Mouse (Mus musculus): ENCODE results near the gene Ntf5. TPM values are rescaled to one million over a fixed set of nuclear protein-coding genes. Genes with fewer than 3 reads are reported as not detected.
A peak's percentile ranks its signal among the peaks of the same experiment; 100 is the strongest.
"Not testable (repeated sequence)": the region's sequence is repeated elsewhere in the genome, so short reads cannot be mapped to it uniquely, and the experiment has no call there.

Gene Ntf5
- polyA plus RNA-seq, 1 experiment from 2014 or later: 5.2 TPM

GRCm38 (mm10) chr7:45459564-45460140, 46.2 kb downstream of the Ntf5 start, which contains the start of gene Ftl1:
TSS of gene Ftl1 (minus strand) at chr7:45459884.
- Histone ChIP-seq H3K4me3 (peak within 1 kb of the TSS; percentile 89), H3K4me1 (peaks cover 24% of the 10 kb centered on the region), H3K4me2 (replicated peaks) (peak within 1 kb of the TSS; percentile 73), H3K9ac (peak within 1 kb of the TSS; percentile 89), H3K36me3 (peaks cover 61% of the 10 kb centered on the region), H3K27ac (peak within 1 kb of the TSS; percentile 97)
- peak; percentile 94 for ATAC-seq (ENCODE audit: insufficient number of reproducible peaks, insufficient read depth, low FRiP score, low TSS enrichment)
- WGBS: under 1% methylated on average over 28 of the region's 37 CpGs
- H3K27me3 ChIP-seq, H3K9me3 ChIP-seq: not testable (repeated sequence)

GRCm38 (mm10) chr7:45460377-45460776, 46.9 kb downstream of the Ntf5 start:
- peaks cover 28% of the 10 kb centered on the region for H3K4me1 ChIP-seq

GRCm38 (mm10) chr7:45460860-45461314, 47.4 kb downstream of the Ntf5 start:
- no peaks in the 10 kb centered on the region for H3K9me3 ChIP-seq
- H3K9ac ChIP-seq: peak overlapping the region; percentile 19
- no peak overlapping the region; the same call in none of the 2 replicates for H3K4me2 ChIP-seq (replicated peaks)
- no peaks in the 10 kb centered on the region for H3K27me3 ChIP-seq
- H3K36me3 ChIP-seq: peaks cover 56% of the 10 kb centered on the region
- peak overlapping the region; percentile 9; the same call in 1 of the 2 replicates for H3K4me3 ChIP-seq
- H3K27ac ChIP-seq: peak overlapping the region; percentile 80
- WGBS: 25% methylated on average over 13 of the region's 13 CpGs
- ATAC-seq (ENCODE audit: insufficient number of reproducible peaks, insufficient read depth, low FRiP score, low TSS enrichment): no peak
- peaks cover 33% of the 10 kb centered on the region for H3K4me1 ChIP-seq

More at GRCm38 (mm10) chr7:45460377-45460776, 46.9 kb downstream of the Ntf5 start:
- Histone ChIP-seq H3K27me3 (no peaks in the 10 kb centered on the region), H3K9ac (no peak overlapping the region; the same call in 1 of the 2 replicates), H3K9me3 (no peaks in the 10 kb centered on the region), H3K4me2 (replicated peaks) (peak overlapping the region; percentile 43), H3K27ac (peak overlapping the region; percentile 80), H3K4me3 (peak overlapping the region; percentile 89), H3K36me3 (peaks cover 61% of the 10 kb centered on the region)
- no peak for ATAC-seq (ENCODE audit: insufficient number of reproducible peaks, insufficient read depth, low FRiP score, low TSS enrichment)
- WGBS: 74% methylated on average over 7 of the region's 7 CpGs

- WGBS: 63% methylated on average over 4 of the region's 5 CpGs
- Histone ChIP-seq H3K4me2 (replicated peaks) (no peak overlapping the region; the same call in 1 of the 2 replicates), H3K36me3 (peaks cover 52% of the 10 kb centered on the region), H3K9ac (no peak overlapping the region), H3K27ac (peak overlapping the region; percentile 80), H3K27me3 (no peaks in the 10 kb centered on the region), H3K4me3 (no peak overlapping the region), H3K9me3 (no peaks in the 10 kb centered on the region), H3K4me1 (peaks cover 36% of the 10 kb centered on the region)
- ATAC-seq (ENCODE audit: insufficient number of reproducible peaks, insufficient read depth, low FRiP score, low TSS enrichment): no peak
Measured at GRCm38 (mm10) chr7:45461326-45461725, 47.8 kb downstream of the Ntf5 start.

- Histone ChIP-seq H3K27ac (peak overlapping the region; percentile 80), H3K36me3 (peaks cover 51% of the 10 kb centered on the region), H3K4me2 (replicated peaks) (no peak overlapping the region), H3K9me3 (no peaks in the 10 kb centered on the region), H3K4me3 (no peak overlapping the region), H3K9ac (no peak overlapping the region), H3K27me3 (no peaks in the 10 kb centered on the region), H3K4me1 (peaks cover 36% of the 10 kb centered on the region)
- no peak for ATAC-seq (ENCODE audit: insufficient number of reproducible peaks, insufficient read depth, low FRiP score, low TSS enrichment)
- 89% methylated on average over 4 of the region's 4 CpGs for WGBS
Measured at GRCm38 (mm10) chr7:45461781-45462180, 48.3 kb downstream of the Ntf5 start.

- Histone ChIP-seq H3K36me3 (peaks cover 45% of the 10 kb centered on the region), H3K27me3 (no peaks in the 10 kb centered on the region), H3K9ac (no peak overlapping the region), H3K4me1 (peaks cover 32% of the 10 kb centered on the region), H3K4me2 (replicated peaks) (no peak overlapping the region), H3K27ac (no peak overlapping the region), H3K9me3 (no peaks in the 10 kb centered on the region), H3K4me3 (no peak overlapping the region)
- no peak for ATAC-seq (ENCODE audit: insufficient number of reproducible peaks, insufficient read depth, low FRiP score, low TSS enrichment)
- 84% methylated on average over 4 of the region's 4 CpGs for WGBS
Measured at GRCm38 (mm10) chr7:45462325-45462724, 48.8 kb downstream of the Ntf5 start.

GRCm38 (mm10) chr7:45462868-45463267, 49.4 kb downstream of the Ntf5 start:
- Histone ChIP-seq H3K36me3 (peaks cover 40% of the 10 kb centered on the region), H3K4me1 (peaks cover 27% of the 10 kb centered on the region)
- WGBS: 80% methylated on average over 4 of the region's 4 CpGs
- H3K27ac ChIP-seq; H3K4me3 ChIP-seq; H3K9ac ChIP-seq; H3K4me2 ChIP-seq (replicated peaks); ATAC-seq (ENCODE audit: insufficient number of reproducible peaks, insufficient read depth, low FRiP score, low TSS enrichment); H3K27me3 ChIP-seq; H3K9me3 ChIP-seq: not testable (repeated sequence)

GRCm38 (mm10) chr7:45463987-45464778, 50.7 kb downstream of the Ntf5 start:
- 95% methylated on average over 7 of the region's 7 CpGs for WGBS
- no peak overlapping the region for H3K27ac ChIP-seq
- H3K9ac ChIP-seq: no peak overlapping the region
- H3K4me1 ChIP-seq: peaks cover 22% of the 10 kb centered on the region
- H3K4me2 ChIP-seq (replicated peaks): no peak overlapping the region
- no peaks in the 10 kb centered on the region for H3K27me3 ChIP-seq
- H3K4me3 ChIP-seq: no peak overlapping the region
- no peak for ATAC-seq (ENCODE audit: insufficient number of reproducible peaks, insufficient read depth, low FRiP score, low TSS enrichment)
- peaks cover 35% of the 10 kb centered on the region for H3K36me3 ChIP-seq
- no peaks in the 10 kb centered on the region for H3K9me3 ChIP-seq

- Histone ChIP-seq H3K27me3 (no peaks in the 10 kb centered on the region), H3K4me2 (replicated peaks) (no peak overlapping the region), H3K27ac (no peak overlapping the region), H3K9ac (peak overlapping the region; percentile 86; the same call in 1 of the 2 replicates), H3K4me3 (peak overlapping the region; percentile 84), H3K36me3 (peaks cover 35% of the 10 kb centered on the region), H3K4me1 (peaks cover 22% of the 10 kb centered on the region), H3K9me3 (no peaks in the 10 kb centered on the region)
- WGBS: 94% methylated on average over 12 of the region's 12 CpGs
- no peak for ATAC-seq (ENCODE audit: insufficient number of reproducible peaks, insufficient read depth, low FRiP score, low TSS enrichment)
Measured at GRCm38 (mm10) chr7:45465112-45465511, 51.6 kb downstream of the Ntf5 start.

- peak overlapping the region; percentile 84 for H3K4me3 ChIP-seq
- no peak overlapping the region for H3K27ac ChIP-seq
- WGBS: 82% methylated on average over 9 of the region's 9 CpGs
- peak overlapping the region; percentile 86 for H3K9ac ChIP-seq
- H3K9me3 ChIP-seq: no peaks in the 10 kb centered on the region
- no peak for ATAC-seq (ENCODE audit: insufficient number of reproducible peaks, insufficient read depth, low FRiP score, low TSS enrichment)
- no peaks in the 10 kb centered on the region for H3K27me3 ChIP-seq
- H3K4me1 ChIP-seq: peaks cover 17% of the 10 kb centered on the region
- peak overlapping the region; percentile 84 for H3K4me2 ChIP-seq (replicated peaks)
- H3K36me3 ChIP-seq: peaks cover 35% of the 10 kb centered on the region
Measured at GRCm38 (mm10) chr7:45465549-45465948, 52.1 kb downstream of the Ntf5 start.

- Histone ChIP-seq H3K9ac (peak within 1 kb of the TSS; percentile 86), H3K27ac (peak within 1 kb of the TSS; percentile 67), H3K36me3 (peaks cover 34% of the 10 kb centered on the region), H3K4me1 (peaks cover 12% of the 10 kb centered on the region), H3K4me2 (replicated peaks) (peak within 1 kb of the TSS; percentile 84), H3K4me3 (peak within 1 kb of the TSS; percentile 84), H3K27me3 (no peaks in the 10 kb centered on the region), H3K9me3 (no peaks in the 10 kb centered on the region)
- peak; percentile 36 for ATAC-seq (ENCODE audit: insufficient number of reproducible peaks, insufficient read depth, low FRiP score, low TSS enrichment)
- WGBS: under 1% methylated on average over 58 of the region's 58 CpGs
Measured at GRCm38 (mm10) chr7:45466283-45467089, 53.0 kb downstream of the Ntf5 start, which contains the start of gene Bax. TSS of gene Bax (minus strand) at chr7:45466898.

Measured in embryonic facial prominence, embryonic 12.5 days (tissue).